Mouse (Mus musculus) G1E-ER4 (cell line): ENCODE data around the gene Alyref2. TPM values are rescaled to one million over a fixed set of nuclear protein-coding genes. Genes with fewer than 3 reads are reported as not detected.

Experiments used
- GATA1 ChIP-seq: IDR thresholded peaks from one replicate; pipeline ENCODE4 v1.8.0; 2012; ENCODE audit warnings: low read length, inconsistent platforms
- polyA plus RNA-seq: library from polyadenylated mRNA; stranded (reverse); fragments of >175 nt; gene quantifications from 2 replicates; pipeline ENCODE4 v1.2.3, GENCODE M21; 2012

The Alyref2 gene
- polyA plus RNA-seq, 1 experiment = 15.6 TPM

GRCm38 (mm10) chr1:171477758-171478545, 25.3 kb upstream of the Alyref2 start:
- no peak for TF ChIP-seq GATA1

GRCm38 (mm10) chr1:171478968-171479367, 24.3 kb upstream of the Alyref2 start:
- no peak for TF ChIP-seq GATA1

GRCm38 (mm10) chr1:171494241-171494640, 9.0 kb upstream of the Alyref2 start:
- no peak for TF ChIP-seq GATA1

GRCm38 (mm10) chr1:171495371-171495770, 7.9 kb upstream of the Alyref2 start:
- no peak for TF ChIP-seq GATA1

- no peak for TF ChIP-seq GATA1
These were observed 3.4 kb upstream of the Alyref2 start for GRCm38 (mm10) chr1:171499856-171500255.

GRCm38 (mm10) chr1:171501016-171501610, 2.2 kb upstream of the Alyref2 start:
- TF ChIP-seq GATA1 = no peak

- no peak for TF ChIP-seq GATA1
These were observed 1.6 kb upstream of the Alyref2 start for GRCm38 (mm10) chr1:171501636-171502080.

- TF ChIP-seq GATA1 = no peak
These were observed 659 bp upstream of the Alyref2 start for GRCm38 (mm10) chr1:171502388-171503249.

- TF ChIP-seq GATA1 = no peak
These were observed 464 bp downstream of the Alyref2 start for GRCm38 (mm10) chr1:171503592-171504291.

- no peak for TF ChIP-seq GATA1
These were observed 1.3 kb downstream of the Alyref2 start for GRCm38 (mm10) chr1:171504586-171504985.

- TF ChIP-seq GATA1 = no peak
These were observed 10.0 kb downstream of the Alyref2 start for GRCm38 (mm10) chr1:171513234-171513633.

- TF ChIP-seq GATA1 = no peak
These were observed 10.5 kb downstream of the Alyref2 start for GRCm38 (mm10) chr1:171513760-171514159.

- TF ChIP-seq GATA1 = no peak
These were observed 11.8 kb downstream of the Alyref2 start for GRCm38 (mm10) chr1:171515039-171515438.

- TF ChIP-seq GATA1 = no peak
These were observed 12.3 kb downstream of the Alyref2 start for GRCm38 (mm10) chr1:171515557-171515956.

- TF ChIP-seq GATA1 = no peak
These were observed 28.1 kb downstream of the Alyref2 start for GRCm38 (mm10) chr1:171531367-171531766.
